Comparison of ENCODE assay signal across 10 mouse cellular contexts in the genomic region with DNA sequence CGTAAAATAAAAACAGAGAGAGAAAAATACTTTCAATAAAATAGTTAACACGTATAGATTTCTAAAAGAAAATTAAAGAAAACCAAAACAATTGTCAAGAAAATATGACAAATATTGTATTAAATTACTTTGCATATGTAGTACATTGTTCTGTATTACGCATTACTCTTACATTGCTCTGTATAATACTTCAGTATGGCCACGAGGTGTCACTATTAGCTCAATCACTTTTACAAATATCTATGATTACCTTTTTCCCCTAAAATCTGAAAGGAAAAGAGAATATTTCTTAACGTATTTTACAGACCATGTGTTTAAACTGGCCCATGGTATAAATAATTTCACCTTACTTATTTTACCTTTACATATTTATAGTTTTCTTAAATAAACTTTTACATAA.
DNase-seq lines count a peak whose midpoint lies in the region; ATAC-seq lines count a peak whose summit lies in the region.
"Had no signal": no experiment of that assay in that cellular context is flagged by ENCODE, and none has a peak within 500 bp of the region (broad histone marks: within the 10 kb centered on the region; RNA-seq: fewer than 3 reads in every experiment).

No protein-coding gene starts in this region.

- H3K27me3 ChIP-seq in embryonic facial prominence, embryonic 11.5 days (ENCODE audit: control insufficient read depth, insufficient read depth, low read length), result no peaks in the 10 kb centered on the region
- no peaks in the 10 kb centered on the region for H3K27me3 ChIP-seq in embryonic facial prominence, embryonic 10.5 days (replicated peaks; ENCODE audit: low read depth, poor library complexity, severe bottlenecking)
- no peaks in the 10 kb centered on the region for H3K27me3 ChIP-seq in midbrain, embryonic 12.5 days
- H3K27me3 ChIP-seq in midbrain, embryonic 13.5 days, result no peaks in the 10 kb centered on the region
- H3K27me3 ChIP-seq in hindbrain, embryonic 13.5 days, result no peaks in the 10 kb centered on the region

- H3K4me1 ChIP-seq in embryonic facial prominence, embryonic 11.5 days (ENCODE audit: control insufficient read depth, insufficient read depth, low read length), result no peaks in the 10 kb centered on the region
- H3K4me1 ChIP-seq in embryonic facial prominence, embryonic 10.5 days, result no peaks in the 10 kb centered on the region
- H3K4me1 ChIP-seq in midbrain, embryonic 12.5 days, result no peaks in the 10 kb centered on the region
- no peaks in the 10 kb centered on the region for H3K4me1 ChIP-seq in midbrain, embryonic 13.5 days (replicated peaks)
- no peaks in the 10 kb centered on the region for H3K4me1 ChIP-seq in hindbrain, embryonic 13.5 days (replicated peaks)

- no peaks in the 10 kb centered on the region for H3K9me3 ChIP-seq in embryonic facial prominence, embryonic 11.5 days (replicated peaks; ENCODE audit: control insufficient read depth, low read length)
- H3K9me3 ChIP-seq in embryonic facial prominence, embryonic 10.5 days, result no peaks in the 10 kb centered on the region
- H3K9me3 ChIP-seq in midbrain, embryonic 12.5 days, result no peaks in the 10 kb centered on the region
- no peaks in the 10 kb centered on the region for H3K9me3 ChIP-seq in midbrain, embryonic 13.5 days
- H3K9me3 ChIP-seq in hindbrain, embryonic 13.5 days, result no peaks in the 10 kb centered on the region
- H3K9me3 ChIP-seq: G1E had no signal

- H3K27ac ChIP-seq in embryonic facial prominence, embryonic 11.5 days (replicated peaks; ENCODE audit: low read depth, low read length), result no peak overlapping the region
- H3K27ac ChIP-seq in embryonic facial prominence, embryonic 10.5 days (replicated peaks), result no peak overlapping the region
- no peak overlapping the region for H3K27ac ChIP-seq in midbrain, embryonic 12.5 days (replicated peaks)
- no peak overlapping the region for H3K27ac ChIP-seq in midbrain, embryonic 13.5 days
- H3K27ac ChIP-seq in hindbrain, embryonic 13.5 days, result no peak overlapping the region

- no peak overlapping the region for H3K4me3 ChIP-seq in embryonic facial prominence, embryonic 11.5 days (ENCODE audit: low read depth, low read length)
- H3K4me3 ChIP-seq in embryonic facial prominence, embryonic 10.5 days, result no peak overlapping the region
- no peak overlapping the region for H3K4me3 ChIP-seq in midbrain, embryonic 12.5 days
- no peak overlapping the region for H3K4me3 ChIP-seq in midbrain, embryonic 13.5 days (replicated peaks)
- no peak overlapping the region for H3K4me3 ChIP-seq in hindbrain, embryonic 13.5 days

- DNase-seq in embryonic facial prominence, embryonic 11.5 days (ENCODE audit: low spot score), result peak; percentile 73
- DNase-seq in embryonic facial prominence, embryonic 10.5 days (ENCODE audit: low spot score), result no peak
- peak; percentile 9 for DNase-seq in telencephalon, adult 2 months (ENCODE audit: low read depth, low spot score)
- DNase-seq in adrenal gland, postnatal 36 days, result no peak
- DNase-seq in layer of hippocampus, adult 9-11 months, result no peak
- DNase-seq: gastrocnemius, postnatal 10 days had no signal

- no peaks in the 10 kb centered on the region for H3K36me3 ChIP-seq in embryonic facial prominence, embryonic 11.5 days (replicated peaks; ENCODE audit: control insufficient read depth, insufficient read depth, low read depth, low read length)
- no peaks in the 10 kb centered on the region for H3K36me3 ChIP-seq in embryonic facial prominence, embryonic 10.5 days (replicated peaks)
- no peaks in the 10 kb centered on the region for H3K36me3 ChIP-seq in midbrain, embryonic 12.5 days
- no peaks in the 10 kb centered on the region for H3K36me3 ChIP-seq in midbrain, embryonic 13.5 days
- no peaks in the 10 kb centered on the region for H3K36me3 ChIP-seq in hindbrain, embryonic 13.5 days
- H3K36me3 ChIP-seq: G1E had no signal

- no peak overlapping the region for H3K9ac ChIP-seq in embryonic facial prominence, embryonic 11.5 days (replicated peaks; ENCODE audit: low read length)
- no peak overlapping the region for H3K9ac ChIP-seq in midbrain, embryonic 12.5 days (replicated peaks)
- no peak overlapping the region for H3K9ac ChIP-seq in midbrain, embryonic 13.5 days (replicated peaks)
- H3K9ac ChIP-seq in hindbrain, embryonic 13.5 days, result no peak overlapping the region

- no peak for ATAC-seq in embryonic facial prominence, embryonic 11.5 days (replicated peaks; ENCODE audit: insufficient number of reproducible peaks, low FRiP score, low TSS enrichment, low read depth)
- peak; percentile 73; the same call in 1 of the 2 replicates for ATAC-seq in midbrain, embryonic 12.5 days (ENCODE audit: low FRiP score, low read depth)
- no peak for ATAC-seq in midbrain, embryonic 13.5 days
- ATAC-seq in hindbrain, embryonic 13.5 days (ENCODE audit: low FRiP score), result peak; percentile 81

- H3K4me2 ChIP-seq in embryonic facial prominence, embryonic 11.5 days (ENCODE audit: low read depth, low read length), result no peak overlapping the region
- no peak overlapping the region for H3K4me2 ChIP-seq in midbrain, embryonic 12.5 days (replicated peaks)
- H3K4me2 ChIP-seq in midbrain, embryonic 13.5 days (replicated peaks), result no peak overlapping the region
- no peak overlapping the region for H3K4me2 ChIP-seq in hindbrain, embryonic 13.5 days

- WGBS in embryonic facial prominence, embryonic 11.5 days, result 37% methylated on average over 5 of the region's 5 CpGs
- 42% methylated on average over 5 of the region's 5 CpGs for WGBS in embryonic facial prominence, embryonic 10.5 days
- 35% methylated on average over 5 of the region's 5 CpGs for WGBS in midbrain, embryonic 12.5 days
- WGBS in midbrain, embryonic 13.5 days, result 38% methylated on average over 5 of the region's 5 CpGs
- 38% methylated on average over 5 of the region's 5 CpGs for WGBS in hindbrain, embryonic 13.5 days

Comparison
In these comparisons a context has a peak if more than half of its experiments do, and no peak if none do; other contexts are left out.
1. ATAC-seq: peak in midbrain, embryonic 12.5 days (single experiment) and hindbrain, embryonic 13.5 days (single experiment); none in embryonic facial prominence, embryonic 11.5 days (single experiment) and midbrain, embryonic 13.5 days (single experiment).
2. DNase-seq: peak in embryonic facial prominence, embryonic 11.5 days (single experiment) and telencephalon, adult 2 months (single experiment); none in embryonic facial prominence, embryonic 10.5 days (single experiment), adrenal gland, postnatal 36 days (0 of 2) and layer of hippocampus, adult 9-11 months (single experiment).